20 mouse cellular contexts compared by ENCODE assay signal in genomic region chr12:39822671-39823070, GRCm38 (mm10).
A peak's percentile ranks its signal among the peaks of the same experiment; 100 is the strongest.
DNase-seq lines count a peak whose midpoint lies in the region; ATAC-seq and TF ChIP-seq lines count a peak whose summit lies in the region.
"Had no signal": no experiment of that assay in that cellular context is flagged by ENCODE, and none has a peak within 500 bp of the region (broad histone marks: within the 10 kb centered on the region; RNA-seq: fewer than 3 reads in every experiment).

No protein-coding gene starts in this region.

- TF ChIP-seq EP300 in CH12.LX (IDR thresholded peaks at IDR 0.05; ENCODE audit: low read length), result no peak

- in situ Hi-C loops in CH12.LX (cut with MboI; ENCODE audit: low pct_ligation_motif_present, low pct_unique_long_range_greater_than_20kb, low sequenced_read_pairs), result no loop called here

- no peak overlapping the region for H3K27ac ChIP-seq in CH12.LX (ENCODE audit: insufficient read depth, low read depth)
- no peak overlapping the region for H3K27ac ChIP-seq in embryonic facial prominence, embryonic 14.5 days (replicated peaks; ENCODE audit: low read depth, low read length)
- no peak overlapping the region for H3K27ac ChIP-seq in forebrain, embryonic 13.5 days
- H3K27ac ChIP-seq: forebrain, embryonic 10.5 days; forebrain, embryonic 12.5 days had no signal

- H3K9me3 ChIP-seq in CH12.LX (replicated peaks; ENCODE audit: low read length), result no peaks in the 10 kb centered on the region
- no peaks in the 10 kb centered on the region for H3K9me3 ChIP-seq in embryonic facial prominence, embryonic 14.5 days (ENCODE audit: control insufficient read depth, low read length)
- no peaks in the 10 kb centered on the region for H3K9me3 ChIP-seq in forebrain, embryonic 13.5 days (replicated peaks)
- H3K9me3 ChIP-seq: forebrain, embryonic 10.5 days; forebrain, embryonic 12.5 days; G1E had no signal

- TF ChIP-seq CTCF in CH12.LX (conservative IDR thresholded peaks at IDR 0.05 in 1 of 2, IDR thresholded peaks at IDR 0.05 in 1 of 2; ENCODE audit: low read depth in 2 of 2, low read length in 2 of 2), result no peak

- no peak overlapping the region for H3K4me2 ChIP-seq in CH12.LX (ENCODE audit: insufficient read depth, low read depth, poor library complexity, severe bottlenecking)
- H3K4me2 ChIP-seq in embryonic facial prominence, embryonic 14.5 days (ENCODE audit: low read depth, low read length), result no peak overlapping the region
- H3K4me2 ChIP-seq in forebrain, embryonic 13.5 days, result no peak overlapping the region
- H3K4me2 ChIP-seq: forebrain, embryonic 12.5 days had no signal

- ATAC-seq in embryonic facial prominence, embryonic 14.5 days (ENCODE audit: low read depth), result no peak
- no peak for ATAC-seq in forebrain, embryonic 13.5 days
- ATAC-seq: activated CD4-positive, CD25-positive, alpha-beta regulatory T cell, adult 4 months; forebrain, embryonic 16.5 days; Patski had no signal

- dilution Hi-C loops in CH12.LX (cut with MboI; ENCODE audit: extremely low pct_ligation_motif_present, extremely low pct_unique_long_range_greater_than_20kb, low sequenced_read_pairs), result no loop called here

- intact Hi-C loops in heart, postnatal 36 days (cut with DNase I), result no loop called here

- 51% methylated on average over 3 of the region's 3 CpGs for WGBS in embryonic facial prominence, embryonic 14.5 days
- 81% methylated on average over 3 of the region's 3 CpGs for WGBS in forebrain, embryonic 13.5 days

- no peak for TF ChIP-seq RAD21 in CH12.LX (IDR thresholded peaks at IDR 0.05; ENCODE audit: low read depth, low read length)

- DNase-seq in CH12.LX (ENCODE audit: extremely low read depth), result no peak
- DNase-seq in embryonic facial prominence, embryonic 14.5 days (ENCODE audit: low spot score), result peak; percentile 48
- peak; percentile 69 for DNase-seq in fat pad, adult 2 months (ENCODE audit: extremely low read depth, low read depth, low spot score)
- DNase-seq in testis, postnatal 14 days (ENCODE audit: low spot score), result no peak
- DNase-seq in heart, postnatal 36 days, result no peak
- DNase-seq: adrenal gland, adult 8-10 months; adrenal gland, postnatal 14 days; adrenal gland, postnatal 36 days; cerebellum, adult 11-12 months; cerebellum, adult 2 months; cerebellum, adult 9-10 months; cerebellum, postnatal 10 days; cerebellum, postnatal 25 days had no signal

- TF ChIP-seq POLR2A in CH12.LX (IDR thresholded peaks at IDR 0.05; ENCODE audit: low read depth, low read length), result no peak

- H3K4me1 ChIP-seq in CH12.LX (ENCODE audit: control insufficient read depth in 1 of 2, insufficient read depth in 2 of 2), result no peaks in the 10 kb centered on the region
- H3K4me1 ChIP-seq in embryonic facial prominence, embryonic 14.5 days (ENCODE audit: control insufficient read depth, insufficient read depth, low read length), result no peaks in the 10 kb centered on the region
- no peaks in the 10 kb centered on the region for H3K4me1 ChIP-seq in forebrain, embryonic 13.5 days
- H3K4me1 ChIP-seq: forebrain, embryonic 10.5 days; forebrain, embryonic 12.5 days had no signal

- no peak overlapping the region for H3K4me3 ChIP-seq in CH12.LX (replicated peaks in 1 of 3; ENCODE audit: low read depth in 2 of 3, low read length in 2 of 3, poor library complexity in 1 of 3)
- no peak overlapping the region for H3K4me3 ChIP-seq in embryonic facial prominence, embryonic 14.5 days (ENCODE audit: low read depth, low read length)
- no peak overlapping the region for H3K4me3 ChIP-seq in forebrain, embryonic 13.5 days
- H3K4me3 ChIP-seq: forebrain, embryonic 10.5 days; forebrain, embryonic 12.5 days had no signal

- H3K9ac ChIP-seq in CH12.LX (ENCODE audit: insufficient read depth, low read depth), result no peak overlapping the region
- H3K9ac ChIP-seq in embryonic facial prominence, embryonic 14.5 days (ENCODE audit: low read depth, low read length), result no peak overlapping the region
- no peak overlapping the region for H3K9ac ChIP-seq in forebrain, embryonic 13.5 days
- H3K9ac ChIP-seq: forebrain, embryonic 12.5 days had no signal

- no peaks in the 10 kb centered on the region for H3K27me3 ChIP-seq in CH12.LX (replicated peaks)
- no peaks in the 10 kb centered on the region for H3K27me3 ChIP-seq in embryonic facial prominence, embryonic 14.5 days (replicated peaks; ENCODE audit: control insufficient read depth, insufficient read depth, low read length)
- H3K27me3 ChIP-seq in forebrain, embryonic 13.5 days, result no peaks in the 10 kb centered on the region
- H3K27me3 ChIP-seq: forebrain, embryonic 12.5 days; Patski had no signal

- H3K36me3 ChIP-seq in CH12.LX (replicated peaks in 1 of 2; ENCODE audit: control insufficient read depth in 1 of 2, insufficient read depth in 1 of 2, low read length in 1 of 2), result no peaks in the 10 kb centered on the region
- no peaks in the 10 kb centered on the region for H3K36me3 ChIP-seq in embryonic facial prominence, embryonic 14.5 days (ENCODE audit: control insufficient read depth, insufficient read depth, low read length)
- H3K36me3 ChIP-seq in forebrain, embryonic 13.5 days (ENCODE audit: poor library complexity, severe bottlenecking), result no peaks in the 10 kb centered on the region
- H3K36me3 ChIP-seq: forebrain, embryonic 10.5 days; forebrain, embryonic 12.5 days; G1E had no signal

- H3K79me2 ChIP-seq in CH12.LX (replicated peaks; ENCODE audit: control insufficient read depth, extremely low read depth, insufficient read depth, poor library complexity, severe bottlenecking), result no peaks in the 10 kb centered on the region

TF ChIP-seq in CH12.LX, 34 proteins besides CTCF, POLR2A, EP300 and RAD21:
- no peak for TF ChIP-seq ETS1 (conservative IDR thresholded peaks at IDR 0.05; ENCODE audit: low read depth, low read length)
- no peak for TF ChIP-seq MAFK (IDR thresholded peaks at IDR 0.05; ENCODE audit: insufficient replicate concordance, low read length)
- TF ChIP-seq BHLHE40 (IDR thresholded peaks at IDR 0.05; ENCODE audit: low read depth, low read length), result 0 out of 2 replicates have a peak, but pooled peaks have one; percentile 23
- TF ChIP-seq MAX (IDR thresholded peaks at IDR 0.05; ENCODE audit: low read length), result no peak
- TF ChIP-seq NRF1 (IDR thresholded peaks at IDR 0.05; ENCODE audit: low read depth, low read length), result no peak

Comparison
In these comparisons a context has a peak if more than half of its experiments do, and no peak if none do; other contexts are left out.
1. DNase-seq: peak in embryonic facial prominence, embryonic 14.5 days (single experiment) and fat pad, adult 2 months (single experiment); none in CH12.LX (single experiment), testis, postnatal 14 days (single experiment) and heart, postnatal 36 days (0 of 2).